Mouse (Mus musculus): Measurements from ENCODE around the gene Wdr45.
"Not testable (repeated sequence)": the region's sequence is repeated elsewhere in the genome, so short reads cannot be mapped to it uniquely, and the experiment has no call there.

- TF ChIP-seq CTCF, EP300 (IDR thresholded peaks at IDR 0.05): not testable (repeated sequence)
Observed at GRCm38 (mm10) chrX:7714135-7714899, at the start of gene Wdr45.
